Mouse (Mus musculus) cortical plate, adult 2 months (tissue): ENCODE data around the gene Ntn1.

Experiments used
- CTCF ChIP-seq: fragments of 200-500 bp; IDR thresholded peaks from 2 replicates; pipeline ENCODE4 v1.5.1; 2011; ENCODE audit warnings: mild to moderate bottlenecking, control low read depth, low read length; ENCODE audit not compliant: insufficient read depth; ENCODE audit errors: extremely low read depth
- POLR2A ChIP-seq: fragments of 200-500 bp; IDR thresholded peaks from 2 replicates; pipeline ENCODE4 v1.6.1; 2011; ENCODE audit warnings: mild to moderate bottlenecking, low read length, control low read depth; ENCODE audit not compliant: insufficient read depth; ENCODE audit errors: extremely low read depth

DNA sequence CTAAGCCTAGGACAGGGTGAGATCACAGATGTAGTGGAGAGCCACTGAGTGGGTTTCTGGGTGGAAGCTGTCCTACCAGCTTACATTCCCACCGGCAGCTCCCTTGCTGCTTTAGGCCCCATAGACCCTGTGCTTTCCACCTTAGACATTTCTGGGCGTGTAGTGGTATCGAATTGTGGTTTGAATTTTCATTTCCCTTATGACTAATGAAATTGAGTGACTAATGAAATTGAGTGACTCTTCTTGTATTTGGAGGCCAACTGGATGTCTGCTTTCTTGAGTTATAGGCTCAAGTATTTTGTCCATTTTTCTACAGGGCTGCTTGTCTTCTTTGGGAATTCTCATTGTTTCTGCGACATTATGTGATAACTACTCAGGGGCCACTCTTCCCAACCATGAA, 45.9 kb upstream of the Ntn1 start:
- TF ChIP-seq CTCF, result no peak
- TF ChIP-seq POLR2A, result no peak
